Mouse (Mus musculus): ENCODE measurements around the gene Ostc. TPM values are rescaled to one million over a fixed set of nuclear protein-coding genes. Genes with fewer than 3 reads are reported as not detected.
A peak's percentile ranks its signal among the peaks of the same experiment; 100 is the strongest.

The Ostc gene
- polyA plus RNA-seq, 1 experiment from 2014 or later: 403 TPM

DNA sequence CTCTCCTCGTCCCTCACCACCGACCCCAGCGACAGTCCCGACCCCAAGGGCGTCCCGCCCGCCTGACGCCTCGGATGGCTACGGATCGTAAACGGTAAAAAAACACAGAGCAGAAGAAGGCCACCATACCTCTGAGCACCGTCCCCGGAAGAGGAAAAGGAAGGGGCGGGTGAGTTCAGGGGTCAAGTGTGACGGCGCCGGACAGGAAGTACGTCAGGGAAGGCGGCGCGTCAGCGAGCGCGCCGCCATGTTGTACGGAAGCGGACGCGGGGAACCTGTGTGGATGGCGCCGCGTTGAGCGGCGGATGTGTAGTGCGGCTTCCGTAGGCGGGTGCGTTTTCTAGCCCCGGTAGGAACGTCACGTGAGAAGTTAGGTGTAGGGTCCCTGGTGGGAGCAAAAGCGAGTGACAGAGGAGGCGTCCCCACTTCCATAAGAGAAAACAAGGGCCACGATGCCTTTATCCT, 21.0 kb upstream of the Ostc start, which contains the start of gene Rpl34:
TSS of gene Rpl34 (minus strand) at position 210 of the 465 bp plus-strand sequence.
- peak within 1 kb of the TSS; percentile 68 for H3K27ac ChIP-seq (replicated peaks; ENCODE audit: low read depth, low read length)
- H3K9ac ChIP-seq (replicated peaks; ENCODE audit: low read length): peak within 1 kb of the TSS; percentile 98
- no peaks in the 10 kb centered on the region; the same call in 1 of the 2 replicates for H3K4me1 ChIP-seq (ENCODE audit: control insufficient read depth, insufficient read depth, low read length)
- no peaks in the 10 kb centered on the region for H3K27me3 ChIP-seq (ENCODE audit: control insufficient read depth, insufficient read depth, low read length)
- peak within 1 kb of the TSS; percentile 97 for H3K4me3 ChIP-seq (ENCODE audit: low read depth, low read length)
- H3K36me3 ChIP-seq (replicated peaks; ENCODE audit: control insufficient read depth, insufficient read depth, low read depth, low read length): peaks cover 8% of the 10 kb centered on the region
- H3K4me2 ChIP-seq (ENCODE audit: low read depth, low read length): peak within 1 kb of the TSS; percentile 85
- no peaks in the 10 kb centered on the region for H3K9me3 ChIP-seq (replicated peaks; ENCODE audit: control insufficient read depth, low read length)
- DNase-seq (ENCODE audit: low spot score) (peak; percentile 98), ATAC-seq (replicated peaks; ENCODE audit: insufficient number of reproducible peaks, low FRiP score, low TSS enrichment, low read depth) (peak; percentile 96)
- under 1% methylated on average over 45 of the region's 45 CpGs for WGBS

DNA sequence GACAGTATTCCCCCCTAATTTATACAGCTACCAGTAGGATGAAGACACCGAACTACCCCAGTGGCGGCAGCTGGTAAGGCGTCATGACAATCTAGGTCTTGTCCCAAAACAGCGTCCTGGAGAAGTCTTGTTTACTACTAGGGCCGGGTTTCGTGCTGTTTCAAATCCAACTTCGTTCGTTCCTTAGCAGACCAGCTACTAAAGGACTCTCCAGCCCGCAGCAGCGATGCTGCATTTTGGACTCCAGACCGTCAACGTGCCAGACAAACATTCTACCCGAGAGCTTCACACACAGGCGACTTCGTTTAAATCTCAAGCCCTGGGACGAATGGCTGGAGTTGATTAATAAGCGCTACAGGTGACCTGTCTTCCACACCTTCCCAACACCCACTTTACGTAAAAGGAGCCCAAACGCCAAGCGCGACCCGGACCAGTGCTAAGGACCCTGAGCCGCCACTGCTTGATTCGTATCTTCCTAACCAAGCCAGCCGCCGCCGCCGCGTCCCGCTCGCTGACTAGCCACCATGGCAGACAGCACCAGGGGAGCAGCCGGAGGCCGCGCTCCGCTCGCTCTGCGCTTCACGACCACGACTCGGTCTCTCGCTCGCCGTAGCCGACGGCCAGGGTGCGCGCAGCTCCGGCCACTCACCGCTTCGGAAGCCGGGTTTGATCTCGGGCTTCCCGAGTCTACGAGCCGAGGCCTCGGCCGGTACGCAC, 20.4 kb upstream of the Ostc start:
- ATAC-seq (replicated peaks; ENCODE audit: insufficient number of reproducible peaks, low FRiP score, low TSS enrichment, low read depth) (peak; percentile 58), DNase-seq (ENCODE audit: low spot score) (peak; percentile 56)
- Histone ChIP-seq H3K9me3 (replicated peaks; ENCODE audit: control insufficient read depth, low read length) (no peaks in the 10 kb centered on the region), H3K4me1 (ENCODE audit: control insufficient read depth, insufficient read depth, low read length) (no peaks in the 10 kb centered on the region; the same call in 1 of the 2 replicates), H3K4me3 (ENCODE audit: low read depth, low read length) (peak overlapping the region; percentile 97), H3K4me2 (ENCODE audit: low read depth, low read length) (peak overlapping the region; percentile 85), H3K27me3 (ENCODE audit: control insufficient read depth, insufficient read depth, low read length) (no peaks in the 10 kb centered on the region), H3K9ac (replicated peaks; ENCODE audit: low read length) (peak overlapping the region; percentile 98), H3K27ac (replicated peaks; ENCODE audit: low read depth, low read length) (peak overlapping the region; percentile 68), H3K36me3 (replicated peaks; ENCODE audit: control insufficient read depth, insufficient read depth, low read depth, low read length) (peaks cover 8% of the 10 kb centered on the region)
- under 1% methylated on average over 58 of the region's 58 CpGs for WGBS

DNA sequence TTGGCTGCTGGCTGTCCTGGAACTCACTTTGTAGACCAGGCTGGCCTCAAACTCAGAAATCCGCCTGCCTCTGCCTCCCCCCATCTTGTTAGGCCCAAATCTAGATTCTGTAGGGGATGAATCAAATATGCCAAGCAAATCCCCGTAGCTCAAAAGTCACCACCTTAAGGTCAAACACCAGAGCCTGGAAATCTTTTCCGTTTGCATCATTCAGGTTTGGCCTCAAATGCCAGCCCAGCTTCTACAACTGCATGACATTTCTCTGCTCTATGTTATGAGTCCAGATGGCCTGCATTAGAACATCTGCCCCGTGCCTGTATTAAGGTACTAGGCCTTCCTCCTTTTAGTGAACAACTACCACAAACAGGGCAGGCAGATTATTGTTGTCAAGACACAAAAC, 18.4 kb upstream of the Ostc start:
- H3K27ac ChIP-seq (replicated peaks; ENCODE audit: low read depth, low read length): no peak overlapping the region
- DNase-seq (ENCODE audit: low spot score) (no peak), ATAC-seq (replicated peaks; ENCODE audit: insufficient number of reproducible peaks, low FRiP score, low TSS enrichment, low read depth) (no peak)
- WGBS: 76% methylated on average over 4 of the region's 4 CpGs
- H3K9ac ChIP-seq (replicated peaks; ENCODE audit: low read length): no peak overlapping the region
- no peak overlapping the region for H3K4me2 ChIP-seq (ENCODE audit: low read depth, low read length)
- no peak overlapping the region for H3K4me3 ChIP-seq (ENCODE audit: low read depth, low read length)
- H3K9me3 ChIP-seq (replicated peaks; ENCODE audit: control insufficient read depth, low read length): no peaks in the 10 kb centered on the region
- H3K27me3 ChIP-seq (ENCODE audit: control insufficient read depth, insufficient read depth, low read length): no peaks in the 10 kb centered on the region
- H3K36me3 ChIP-seq (replicated peaks; ENCODE audit: control insufficient read depth, insufficient read depth, low read depth, low read length): peaks cover 8% of the 10 kb centered on the region
- H3K4me1 ChIP-seq (ENCODE audit: control insufficient read depth, insufficient read depth, low read length): no peaks in the 10 kb centered on the region; the same call in 1 of the 2 replicates

GRCm38 (mm10) chr3:130727036-130727435, 17.8 kb upstream of the Ostc start:
- ATAC-seq (replicated peaks; ENCODE audit: insufficient number of reproducible peaks, low FRiP score, low TSS enrichment, low read depth): no peak
- H3K4me3 ChIP-seq (ENCODE audit: low read depth, low read length): no peak overlapping the region
- DNase-seq (ENCODE audit: low spot score): no peak
- WGBS: 89% methylated on average over 1 of the region's 1 CpGs
- H3K4me1 ChIP-seq (ENCODE audit: control insufficient read depth, insufficient read depth, low read length): no peaks in the 10 kb centered on the region; the same call in 1 of the 2 replicates
- H3K9me3 ChIP-seq (replicated peaks; ENCODE audit: control insufficient read depth, low read length): no peaks in the 10 kb centered on the region
- peaks cover 8% of the 10 kb centered on the region for H3K36me3 ChIP-seq (replicated peaks; ENCODE audit: control insufficient read depth, insufficient read depth, low read depth, low read length)
- H3K4me2 ChIP-seq (ENCODE audit: low read depth, low read length): no peak overlapping the region
- H3K9ac ChIP-seq (replicated peaks; ENCODE audit: low read length): no peak overlapping the region
- H3K27ac ChIP-seq (replicated peaks; ENCODE audit: low read depth, low read length): no peak overlapping the region
- H3K27me3 ChIP-seq (ENCODE audit: control insufficient read depth, insufficient read depth, low read length): no peaks in the 10 kb centered on the region

DNA sequence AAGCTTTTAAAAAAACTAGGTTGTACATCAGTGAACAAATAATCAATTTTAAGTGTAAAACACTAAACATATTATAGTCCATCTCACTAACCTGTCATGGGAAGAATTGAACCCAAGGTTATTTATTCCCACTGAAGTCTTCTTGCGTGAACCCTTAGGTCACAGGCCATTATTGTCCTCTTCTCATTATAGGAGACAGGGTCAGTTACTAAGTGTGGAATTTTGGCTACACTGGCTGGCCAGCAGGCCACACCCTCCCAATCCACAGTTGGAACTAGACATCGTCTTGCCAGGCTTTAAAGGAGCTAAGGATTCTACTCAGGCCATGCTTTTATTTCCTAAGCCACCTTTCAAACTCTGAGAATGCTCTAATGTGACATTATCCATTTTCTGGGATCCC, 16.5 kb upstream of the Ostc start:
- H3K27ac ChIP-seq (replicated peaks; ENCODE audit: low read depth, low read length): no peak overlapping the region
- H3K9ac ChIP-seq (replicated peaks; ENCODE audit: low read length): no peak overlapping the region
- H3K4me3 ChIP-seq (ENCODE audit: low read depth, low read length): no peak overlapping the region
- no peaks in the 10 kb centered on the region for H3K27me3 ChIP-seq (ENCODE audit: control insufficient read depth, insufficient read depth, low read length)
- H3K4me1 ChIP-seq (ENCODE audit: control insufficient read depth, insufficient read depth, low read length): no peaks in the 10 kb centered on the region; the same call in 1 of the 2 replicates
- H3K36me3 ChIP-seq (replicated peaks; ENCODE audit: control insufficient read depth, insufficient read depth, low read depth, low read length): peaks cover 8% of the 10 kb centered on the region
- no peak for DNase-seq (ENCODE audit: low spot score)
- H3K9me3 ChIP-seq (replicated peaks; ENCODE audit: control insufficient read depth, low read length): no peaks in the 10 kb centered on the region
- no peak overlapping the region for H3K4me2 ChIP-seq (ENCODE audit: low read depth, low read length)
- no peak for ATAC-seq (replicated peaks; ENCODE audit: insufficient number of reproducible peaks, low FRiP score, low TSS enrichment, low read depth)
- WGBS: 81% methylated on average over 2 of the region's 2 CpGs

DNA sequence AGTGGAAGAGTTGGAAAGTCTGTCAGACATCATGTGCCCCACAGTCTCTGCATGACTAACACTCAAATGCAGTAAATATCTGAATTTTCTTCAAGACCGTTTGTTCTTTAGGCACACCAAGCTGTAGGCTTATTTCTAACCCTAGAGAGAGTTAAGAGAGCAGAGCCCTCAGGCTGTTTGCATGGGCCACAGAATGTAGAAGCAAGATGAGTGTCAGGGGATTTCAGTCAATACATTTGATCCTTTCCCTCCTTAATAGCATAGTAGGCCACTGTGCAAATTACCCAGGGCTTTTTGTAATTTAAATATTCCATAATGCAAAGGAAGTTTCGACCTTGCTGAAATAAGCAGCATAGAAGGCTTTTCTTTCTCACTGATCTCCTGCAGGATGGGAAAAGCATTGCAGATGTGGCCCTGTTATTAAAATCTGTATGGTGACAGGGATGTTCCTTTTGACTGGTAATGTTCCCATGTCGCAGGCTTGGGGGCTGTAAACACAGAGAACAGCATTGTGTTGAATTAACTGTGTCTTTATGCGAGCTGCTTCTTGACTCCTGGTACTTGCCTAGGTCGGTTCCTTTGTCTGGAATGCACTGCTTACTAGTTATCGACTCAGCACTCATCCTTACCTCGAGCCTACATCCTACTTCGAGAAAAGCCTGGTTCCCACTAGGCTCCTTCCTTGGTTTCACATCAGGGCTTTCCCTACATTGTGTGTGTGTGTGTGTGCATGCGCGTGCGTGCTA, 13.7 kb upstream of the Ostc start:
- Histone ChIP-seq H3K27me3 (ENCODE audit: control insufficient read depth, insufficient read depth, low read length) (no peaks in the 10 kb centered on the region), H3K9ac (replicated peaks; ENCODE audit: low read length) (no peak overlapping the region), H3K27ac (replicated peaks; ENCODE audit: low read depth, low read length) (no peak overlapping the region), H3K4me3 (ENCODE audit: low read depth, low read length) (no peak overlapping the region), H3K4me2 (ENCODE audit: low read depth, low read length) (no peak overlapping the region), H3K9me3 (replicated peaks; ENCODE audit: control insufficient read depth, low read length) (no peaks in the 10 kb centered on the region), H3K36me3 (replicated peaks; ENCODE audit: control insufficient read depth, insufficient read depth, low read depth, low read length) (peaks cover 5% of the 10 kb centered on the region), H3K4me1 (ENCODE audit: control insufficient read depth, insufficient read depth, low read length) (no peaks in the 10 kb centered on the region)
- 76% methylated on average over 11 of the region's 11 CpGs for WGBS
- DNase-seq (ENCODE audit: low spot score): no peak
- ATAC-seq (replicated peaks; ENCODE audit: insufficient number of reproducible peaks, low FRiP score, low TSS enrichment, low read depth): no peak

- no peak for ATAC-seq (replicated peaks; ENCODE audit: insufficient number of reproducible peaks, low FRiP score, low TSS enrichment, low read depth)
- WGBS: 84% methylated on average over 4 of the region's 4 CpGs
- H3K27me3 ChIP-seq (ENCODE audit: control insufficient read depth, insufficient read depth, low read length): no peaks in the 10 kb centered on the region
These were observed 11.0 kb upstream of the Ostc start for GRCm38 (mm10) chr3:130720225-130720624.

DNA sequence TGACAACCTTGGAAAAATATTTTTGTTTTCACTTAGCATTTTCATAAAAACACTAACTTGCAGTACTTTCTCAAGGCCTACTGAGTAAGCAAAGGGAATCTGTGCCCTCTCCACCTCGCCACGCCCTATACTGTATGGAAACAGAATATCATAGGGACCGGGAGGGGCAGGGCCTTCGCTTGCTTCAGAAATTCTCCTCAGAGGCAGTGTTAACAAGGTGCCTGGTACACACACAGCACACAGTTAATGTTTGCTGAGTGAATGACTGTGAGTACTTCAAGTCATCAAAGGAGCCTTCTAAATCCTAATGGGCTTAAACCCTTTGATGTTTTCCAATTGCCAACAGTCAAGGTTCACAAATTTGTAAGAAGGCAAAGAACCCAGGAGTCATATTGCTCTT, 9.6 kb upstream of the Ostc start:
- H3K4me3 ChIP-seq (ENCODE audit: low read depth, low read length): no peak overlapping the region
- DNase-seq (ENCODE audit: low spot score) (no peak), ATAC-seq (replicated peaks; ENCODE audit: insufficient number of reproducible peaks, low FRiP score, low TSS enrichment, low read depth) (no peak)
- H3K9ac ChIP-seq (replicated peaks; ENCODE audit: low read length): no peak overlapping the region
- no peak overlapping the region for H3K27ac ChIP-seq (replicated peaks; ENCODE audit: low read depth, low read length)
- no peaks in the 10 kb centered on the region for H3K36me3 ChIP-seq (replicated peaks; ENCODE audit: control insufficient read depth, insufficient read depth, low read depth, low read length)
- H3K4me2 ChIP-seq (ENCODE audit: low read depth, low read length): no peak overlapping the region
- no peaks in the 10 kb centered on the region for H3K27me3 ChIP-seq (ENCODE audit: control insufficient read depth, insufficient read depth, low read length)
- H3K9me3 ChIP-seq (replicated peaks; ENCODE audit: control insufficient read depth, low read length): no peaks in the 10 kb centered on the region
- WGBS: 87% methylated on average over 4 of the region's 4 CpGs
- H3K4me1 ChIP-seq (ENCODE audit: control insufficient read depth, insufficient read depth, low read length): no peaks in the 10 kb centered on the region

More at GRCm38 (mm10) chr3:130720225-130720624, 11.0 kb upstream of the Ostc start:
- H3K9me3 ChIP-seq (replicated peaks; ENCODE audit: control insufficient read depth, low read length): no peaks in the 10 kb centered on the region
- H3K4me1 ChIP-seq (ENCODE audit: control insufficient read depth, insufficient read depth, low read length): no peaks in the 10 kb centered on the region
- H3K4me3 ChIP-seq (ENCODE audit: low read depth, low read length): no peak overlapping the region
- no peak for DNase-seq (ENCODE audit: low spot score)
- no peaks in the 10 kb centered on the region for H3K36me3 ChIP-seq (replicated peaks; ENCODE audit: control insufficient read depth, insufficient read depth, low read depth, low read length)
- H3K4me2 ChIP-seq (ENCODE audit: low read depth, low read length): no peak overlapping the region
- H3K27ac ChIP-seq (replicated peaks; ENCODE audit: low read depth, low read length): no peak overlapping the region
- H3K9ac ChIP-seq (replicated peaks; ENCODE audit: low read length): no peak overlapping the region
